Mouse (Mus musculus) MEL (cell line): Measurements from ENCODE around the gene Slc25a36. TPM values are rescaled to one million over a fixed set of nuclear protein-coding genes. Genes with fewer than 3 reads are reported as not detected.

Source experiments
- DNase-seq: peaks from one replicate; pipeline ENCODE4 v3.0.0; 2011; ENCODE audit warnings: low read depth, low spot score
- H3K27ac ChIP-seq: 2 replicates; pipeline ENCODE4 v1.5.1; 2012; ENCODE audit warnings: low read depth, mild to moderate bottlenecking, control low read depth, low read length, moderate library complexity; ENCODE audit not compliant: control insufficient read depth
- H3K27me3 ChIP-seq, 2 experiments: fragments of 150-350 bp in 1 of 2; sonication (generic) in 1 of 2; 2 replicates each; pipeline ENCODE4 v1.6.1; 2012; ENCODE audit warnings: low read length in 2 of 2, mild to moderate bottlenecking in 2 of 2, improper control_type of control experiment in 1 of 2, moderate library complexity in 1 of 2; ENCODE audit not compliant: insufficient read depth in 2 of 2, control insufficient read depth in 1 of 2
- H3K36me3 ChIP-seq, 2 experiments: 2 replicates each; pipeline ENCODE4 v1.6.1; 2012 to 2014; ENCODE audit warnings: low read length in 2 of 2, improper control_type of control experiment in 1 of 2, inconsistent platforms in 1 of 2, mild to moderate bottlenecking in 1 of 2; ENCODE audit not compliant: insufficient read depth in 2 of 2, control insufficient read depth in 1 of 2
- H3K4me1 ChIP-seq, 2 experiments: fragments of 150-350 bp in 1 of 2; sonication (generic) in 1 of 2; 2 replicates each; pipeline ENCODE4 v1.6.1; 2012; ENCODE audit warnings: low read length in 2 of 2, improper control_type of control experiment in 1 of 2, mild to moderate bottlenecking in 1 of 2; ENCODE audit not compliant: insufficient read depth in 2 of 2, control insufficient read depth in 1 of 2
- H3K4me3 ChIP-seq, 2 experiments: fragments of 150-350 bp in 1 of 2; sonication (generic) in 1 of 2; 2 replicates each; pipeline ENCODE4 v1.5.1; 2012; ENCODE audit warnings: low read depth in 2 of 2, low read length in 2 of 2, mild to moderate bottlenecking in 2 of 2, moderate library complexity in 2 of 2, control low read depth in 1 of 2, improper control_type of control experiment in 1 of 2; ENCODE audit not compliant: control insufficient read depth in 1 of 2, insufficient read depth in 1 of 2
- H3K79me2 ChIP-seq: 2 replicates; pipeline ENCODE4 v1.6.1; 2012; ENCODE audit warnings: mild to moderate bottlenecking, low read length, moderate library complexity; ENCODE audit not compliant: control insufficient read depth, poor library complexity, insufficient read depth
- H3K9ac ChIP-seq: 2 replicates; pipeline ENCODE4 v1.6.1; 2012; ENCODE audit warnings: low read depth, mild to moderate bottlenecking, control low read depth, low read length, moderate library complexity; ENCODE audit not compliant: control insufficient read depth, poor library complexity, severe bottlenecking
- H3K9me3 ChIP-seq: fragments of 150-350 bp; sonication (generic); replicated peaks from 2 replicates; pipeline ENCODE4 v1.6.1; 2012; ENCODE audit warnings: mild to moderate bottlenecking, low read length, improper control_type of control experiment, moderate library complexity; ENCODE audit not compliant: insufficient read depth
- CHD1 ChIP-seq: IDR thresholded peaks from 2 replicates; pipeline ENCODE4 v1.6.1; 2012; ENCODE audit warnings: low read depth, mild to moderate bottlenecking, inconsistent platforms, low read length, improper control_type of control experiment
- E2F4 ChIP-seq: IDR thresholded peaks from 2 replicates; pipeline ENCODE4 v1.6.1; 2011; ENCODE audit warnings: low read depth, low read length, improper control_type of control experiment, borderline replicate concordance
- ELF1 ChIP-seq: IDR thresholded peaks from 2 replicates; pipeline ENCODE4 v1.6.1; 2014; ENCODE audit warnings: low read depth, mild to moderate bottlenecking, inconsistent platforms, low read length, improper control_type of control experiment, moderate library complexity
- ETS1 ChIP-seq: IDR thresholded peaks from 2 replicates; pipeline ENCODE4 v1.6.1; 2012; ENCODE audit warnings: low read depth, mild to moderate bottlenecking, inconsistent platforms, low read length, improper control_type of control experiment, moderate library complexity
- HCFC1 ChIP-seq: IDR thresholded peaks from 2 replicates; pipeline ENCODE4 v1.6.1; 2012; ENCODE audit warnings: low read depth, mild to moderate bottlenecking, inconsistent platforms, low read length, improper control_type of control experiment, moderate library complexity
- JUND ChIP-seq: IDR thresholded peaks from 2 replicates; pipeline ENCODE4 v1.6.1; 2011; ENCODE audit warnings: low read depth, mild to moderate bottlenecking, improper control_type of control experiment, low read length
- KAT2A ChIP-seq: conservative IDR thresholded peaks from 2 replicates; pipeline ENCODE4 v1.6.1; 2012; ENCODE audit warnings: low read depth, low read length, improper control_type of control experiment, inconsistent platforms
- MAFK ChIP-seq: IDR thresholded peaks from 2 replicates; pipeline ENCODE4 v1.6.1; 2011; ENCODE audit warnings: low read depth, mild to moderate bottlenecking, low read length, improper control_type of control experiment, borderline replicate concordance
- MAX ChIP-seq: IDR thresholded peaks from 2 replicates; pipeline ENCODE4 v1.6.1; 2011; ENCODE audit warnings: low read length, improper control_type of control experiment
- MAZ ChIP-seq: IDR thresholded peaks from 2 replicates; pipeline ENCODE4 v1.6.1; 2012; ENCODE audit warnings: low read depth, mild to moderate bottlenecking, inconsistent platforms, low read length, improper control_type of control experiment
- MXI1 ChIP-seq: IDR thresholded peaks from 2 replicates; pipeline ENCODE4 v1.6.1; 2011; ENCODE audit warnings: mild to moderate bottlenecking, low read depth, low read length, improper control_type of control experiment
- MYB ChIP-seq: IDR thresholded peaks from 2 replicates; pipeline ENCODE4 v1.6.1; 2011; ENCODE audit warnings: mild to moderate bottlenecking, low read depth, low read length, improper control_type of control experiment
- MYC ChIP-seq: IDR thresholded peaks from 2 replicates; pipeline ENCODE4 v1.6.1; 2011; ENCODE audit warnings: low read depth, mild to moderate bottlenecking, low read length, improper control_type of control experiment, moderate library complexity
- NRF1 ChIP-seq: IDR thresholded peaks from 2 replicates; pipeline ENCODE4 v1.6.1; 2014; ENCODE audit warnings: low read depth, mild to moderate bottlenecking, inconsistent platforms, low read length, improper control_type of control experiment, moderate library complexity; ENCODE audit not compliant: poor library complexity, insufficient read depth, severe bottlenecking
- POLR2AphosphoS2 ChIP-seq: IDR thresholded peaks from 2 replicates; pipeline ENCODE4 v1.6.1; 2011; ENCODE audit warnings: low read length, improper control_type of control experiment
- RAD21 ChIP-seq: IDR thresholded peaks from 2 replicates; pipeline ENCODE4 v1.6.1; 2011; ENCODE audit warnings: mild to moderate bottlenecking, low read depth, low read length, improper control_type of control experiment
- RCOR1 ChIP-seq: IDR thresholded peaks from 2 replicates; pipeline ENCODE4 v1.6.1; 2012; ENCODE audit warnings: low read depth, mild to moderate bottlenecking, inconsistent platforms, low read length, improper control_type of control experiment
- SIN3A ChIP-seq: IDR thresholded peaks from 2 replicates; pipeline ENCODE4 v1.6.1; 2012; ENCODE audit warnings: low read length, improper control_type of control experiment, inconsistent platforms
- SMC3 ChIP-seq: IDR thresholded peaks from 2 replicates; pipeline ENCODE4 v1.6.1; 2011; ENCODE audit warnings: low read depth, low read length, improper control_type of control experiment
- TCF12 ChIP-seq: IDR thresholded peaks from 2 replicates; pipeline ENCODE4 v1.6.1; 2014; ENCODE audit warnings: low read depth, mild to moderate bottlenecking, inconsistent platforms, low read length, improper control_type of control experiment, moderate library complexity
- ZC3H11A ChIP-seq: IDR thresholded peaks from 2 replicates; pipeline ENCODE4 v1.6.1; 2012; ENCODE audit warnings: low read depth, mild to moderate bottlenecking, inconsistent platforms, low read length, improper control_type of control experiment
- ZKSCAN1 ChIP-seq: IDR thresholded peaks from 2 replicates; pipeline ENCODE4 v1.6.1; 2012; ENCODE audit warnings: low read depth, mild to moderate bottlenecking, inconsistent platforms, low read length, improper control_type of control experiment, moderate library complexity
- ZNF384 ChIP-seq: IDR thresholded peaks from 2 replicates; pipeline ENCODE4 v1.6.1; 2012; ENCODE audit warnings: low read depth, mild to moderate bottlenecking, inconsistent platforms, low read length, improper control_type of control experiment
- polyA plus RNA-seq, 2 experiments: library from polyadenylated mRNA; stranded (reverse) in 1 of 2; unstranded in 1 of 2; fragments of >175 nt in 1 of 2; fragments of >200 nt in 1 of 2; gene quantifications; 2 replicates each; pipeline versions ENCODE4 v1.2.1 to v1.2.4; 2012; ENCODE audit warnings: low replicate concordance in 2 of 2, low read depth in 1 of 2; ENCODE audit not compliant: insufficient read length in 2 of 2, insufficient read depth in 1 of 2, missing spikeins in 1 of 2
- total RNA-seq: library from RNA; depleted of rRNA; stranded (reverse); fragments of 300-350 nt; gene quantifications from 2 replicates; pipeline ENCODE4 v1.2.3, GENCODE M21; 2012

The Slc25a36 gene
- total and polyA plus RNA-seq, 3 experiments: 11.9 to 13.0 TPM; not detected in 1

DNA sequence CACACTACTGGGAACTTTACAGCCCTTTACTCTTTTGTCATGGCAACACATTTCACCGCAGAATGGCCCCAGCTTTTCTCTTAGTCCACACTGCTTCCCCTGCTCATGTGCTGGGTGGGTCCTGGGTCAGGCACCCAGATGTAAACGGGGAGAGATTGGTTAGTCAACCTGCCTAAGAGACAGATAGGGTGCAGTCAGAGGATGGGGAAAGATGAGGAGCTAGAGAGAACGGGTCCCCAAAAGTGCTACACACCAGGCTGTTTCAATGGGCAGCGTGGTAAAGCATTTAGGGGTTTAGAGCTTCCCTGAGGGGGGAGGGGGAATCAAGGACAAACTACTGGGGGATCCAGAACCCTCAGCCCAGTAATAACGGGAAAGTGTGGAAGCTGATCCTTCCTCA lies 45.7 kb downstream of the Slc25a36 start:
- no peaks in the 10 kb centered on the region for H3K79me2 ChIP-seq
- H3K9ac ChIP-seq: no peak overlapping the region
- no peak for DNase-seq
- no peaks in the 10 kb centered on the region for H3K27me3 ChIP-seq
- no peaks in the 10 kb centered on the region for H3K4me1 ChIP-seq
- no peaks in the 10 kb centered on the region for H3K9me3 ChIP-seq
- no peak overlapping the region for H3K4me3 ChIP-seq
- H3K27ac ChIP-seq: no peak overlapping the region
- H3K36me3 ChIP-seq: no peaks in the 10 kb centered on the region
- TF ChIP-seq SIN3A (no peak), KAT2A (no peak), CHD1 (no peak), ETS1 (no peak), ZKSCAN1 (no peak), ZNF384 (no peak), MYB (no peak), HCFC1 (no peak), MAFK (no peak), RAD21 (no peak), MYC (no peak), MAZ (no peak), JUND (no peak), MXI1 (no peak), POLR2AphosphoS2 (no peak), NRF1 (no peak), RCOR1 (no peak), E2F4 (no peak)

GRCm38 (mm10) chr9:97064161-97064560 lies 46.8 kb downstream of the Slc25a36 start:
- Histone ChIP-seq H3K36me3 (no peaks in the 10 kb centered on the region), H3K27me3 (no peaks in the 10 kb centered on the region)

More at GRCm38 (mm10) chr9:97064161-97064560, 46.8 kb downstream of the Slc25a36 start:
- H3K9ac ChIP-seq: no peak overlapping the region
- no peaks in the 10 kb centered on the region for H3K79me2 ChIP-seq
- no peak for DNase-seq
- H3K9me3 ChIP-seq: no peaks in the 10 kb centered on the region
- no peak overlapping the region for H3K4me3 ChIP-seq
- TF ChIP-seq MAX: no peak
- TF ChIP-seq ETS1: no peak
- TF ChIP-seq ELF1: no peak
- TF ChIP-seq SMC3: no peak
- no peak for TF ChIP-seq ZC3H11A
- TF ChIP-seq TCF12: no peak
- no peak for TF ChIP-seq POLR2AphosphoS2
- H3K4me1 ChIP-seq: no peaks in the 10 kb centered on the region
- no peak overlapping the region for H3K27ac ChIP-seq
